Mouse (Mus musculus): ENCODE measurements around the gene F11r. TPM values are rescaled to one million over a fixed set of nuclear protein-coding genes. Genes with fewer than 3 reads are reported as not detected.

The F11r gene
- polyA plus RNA-seq, 1 experiment from 2014 or later, result 26.7 TPM

DNA sequence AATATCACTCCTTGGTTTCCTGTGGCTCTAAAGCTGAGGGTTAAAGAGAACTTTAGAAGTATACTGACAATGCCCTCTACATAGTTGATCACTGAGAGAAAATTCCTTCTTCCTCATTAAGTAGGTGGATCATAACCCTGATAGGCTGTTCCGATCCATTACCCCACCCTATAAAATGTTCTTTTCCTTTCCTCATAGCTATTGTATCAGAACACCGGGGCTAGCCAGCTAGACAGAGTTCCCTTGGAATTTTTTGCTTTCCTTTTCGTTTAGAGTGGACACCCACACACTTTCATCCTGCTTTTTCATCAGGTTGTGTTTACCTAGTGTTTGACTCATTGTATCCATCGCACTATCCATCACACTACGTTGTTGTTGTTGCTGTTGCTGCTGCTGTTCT lies 12.7 kb upstream of the F11r start:
- no peaks in the 10 kb centered on the region for H3K27me3 ChIP-seq (ENCODE audit: control insufficient read depth, insufficient read depth, low read length)
- DNase-seq (ENCODE audit: low spot score), result no peak
- no peaks in the 10 kb centered on the region for H3K4me1 ChIP-seq (ENCODE audit: control insufficient read depth, insufficient read depth, low read length)
- H3K27ac ChIP-seq (replicated peaks; ENCODE audit: low read depth, low read length), result no peak overlapping the region
- WGBS, result 79% methylated on average over 5 of the region's 5 CpGs
- H3K4me2 ChIP-seq (ENCODE audit: low read depth, severe bottlenecking), result no peak overlapping the region
- no peak overlapping the region for H3K4me3 ChIP-seq (ENCODE audit: low read depth, low read length)
- no peaks in the 10 kb centered on the region for H3K9me3 ChIP-seq (ENCODE audit: control insufficient read depth, low read length)
- H3K9ac ChIP-seq (ENCODE audit: low read length), result no peak overlapping the region
- H3K36me3 ChIP-seq (ENCODE audit: control insufficient read depth, insufficient read depth, low read length), result no peaks in the 10 kb centered on the region
- ATAC-seq (ENCODE audit: insufficient number of reproducible peaks, low FRiP score, low TSS enrichment, low read depth), result no peak

DNA sequence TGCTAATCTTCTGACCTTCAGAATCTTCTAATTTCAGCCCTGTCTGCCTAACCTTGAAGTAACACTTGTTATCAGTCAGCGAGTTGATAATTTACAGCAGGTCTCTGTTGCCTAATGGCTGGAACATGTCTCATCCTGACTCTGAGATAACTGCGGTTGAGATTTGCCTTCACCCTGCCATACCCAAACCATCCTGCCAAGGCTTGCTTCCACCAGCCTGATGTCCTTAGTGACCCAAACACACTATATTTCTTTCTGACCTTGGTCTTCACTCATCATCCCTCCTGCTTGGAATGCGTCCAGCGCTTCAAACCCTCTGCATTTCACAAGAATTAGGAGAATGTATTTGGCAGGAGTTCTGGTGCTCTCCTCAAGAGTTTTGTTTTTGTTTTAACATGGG lies 12.2 kb upstream of the F11r start:
- no peak overlapping the region for H3K4me3 ChIP-seq (ENCODE audit: low read depth, low read length)
- ATAC-seq (ENCODE audit: insufficient number of reproducible peaks, low FRiP score, low TSS enrichment, low read depth) (no peak), DNase-seq (ENCODE audit: low spot score) (no peak)
- H3K27me3 ChIP-seq (ENCODE audit: control insufficient read depth, insufficient read depth, low read length), result no peaks in the 10 kb centered on the region
- H3K27ac ChIP-seq (replicated peaks; ENCODE audit: low read depth, low read length), result no peak overlapping the region
- H3K9ac ChIP-seq (ENCODE audit: low read length), result no peak overlapping the region
- H3K4me2 ChIP-seq (ENCODE audit: low read depth, severe bottlenecking), result no peak overlapping the region
- WGBS, result 76% methylated on average over 4 of the region's 4 CpGs
- no peaks in the 10 kb centered on the region for H3K4me1 ChIP-seq (ENCODE audit: control insufficient read depth, insufficient read depth, low read length)
- H3K36me3 ChIP-seq (ENCODE audit: control insufficient read depth, insufficient read depth, low read length), result no peaks in the 10 kb centered on the region
- no peaks in the 10 kb centered on the region for H3K9me3 ChIP-seq (ENCODE audit: control insufficient read depth, low read length)

DNA sequence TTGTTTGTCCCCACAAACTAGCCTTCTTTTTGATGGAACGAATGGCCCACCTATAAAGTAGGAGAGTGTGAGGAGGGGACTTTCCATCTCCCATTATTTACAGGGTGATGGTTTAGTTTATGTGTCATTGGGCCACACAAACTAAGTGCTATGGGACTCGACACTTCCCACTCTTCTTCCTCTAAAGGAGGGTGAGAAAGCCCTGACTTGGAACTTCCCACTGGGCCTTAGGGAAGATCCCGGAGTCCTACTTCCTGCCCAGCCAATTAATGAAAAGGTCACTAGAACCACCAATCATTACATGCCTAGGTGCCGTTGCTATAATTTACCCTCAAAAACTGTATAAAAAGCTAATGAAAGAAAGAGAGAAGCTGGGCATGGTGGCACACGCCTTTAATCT lies 5.2 kb upstream of the F11r start:
- Histone ChIP-seq H3K9ac (ENCODE audit: low read length) (no peak overlapping the region), H3K36me3 (ENCODE audit: control insufficient read depth, insufficient read depth, low read length) (no peaks in the 10 kb centered on the region), H3K4me3 (ENCODE audit: low read depth, low read length) (no peak overlapping the region), H3K4me2 (ENCODE audit: low read depth, severe bottlenecking) (no peak overlapping the region), H3K4me1 (ENCODE audit: control insufficient read depth, insufficient read depth, low read length) (no peaks in the 10 kb centered on the region), H3K9me3 (ENCODE audit: control insufficient read depth, low read length) (no peaks in the 10 kb centered on the region), H3K27ac (replicated peaks; ENCODE audit: low read depth, low read length) (no peak overlapping the region), H3K27me3 (ENCODE audit: control insufficient read depth, insufficient read depth, low read length) (peaks cover 2% of the 10 kb centered on the region; the same call in 1 of the 2 replicates)
- 73% methylated on average over 5 of the region's 5 CpGs for WGBS
- DNase-seq (ENCODE audit: low spot score) (no peak), ATAC-seq (ENCODE audit: insufficient number of reproducible peaks, low FRiP score, low TSS enrichment, low read depth) (no peak)

DNA sequence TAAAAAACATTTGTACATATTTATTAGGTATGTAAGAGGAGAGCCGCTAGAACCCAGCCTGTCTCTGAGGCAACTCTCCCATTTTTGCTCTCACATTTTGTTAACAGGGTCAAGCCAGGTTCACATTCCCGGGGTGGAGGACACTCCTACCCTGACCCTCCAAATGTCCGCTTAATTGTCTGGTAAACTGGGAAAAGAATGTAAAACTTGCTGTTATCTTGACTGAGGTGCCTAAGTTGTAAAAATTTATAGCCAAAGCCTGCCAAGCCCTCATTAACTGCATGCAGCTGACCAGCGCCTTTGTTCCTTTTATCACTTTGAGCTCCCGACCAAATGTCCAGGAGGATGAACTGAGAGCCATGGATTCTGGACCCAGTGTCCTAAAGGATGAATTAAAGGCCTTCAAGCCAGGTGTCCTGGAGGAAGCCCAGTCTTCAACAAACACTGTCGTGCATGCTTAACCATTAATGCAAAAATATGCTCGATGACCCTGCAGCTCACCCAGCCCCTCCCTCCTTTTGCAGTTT lies 2.0 kb upstream of the F11r start:
- H3K27me3 ChIP-seq (ENCODE audit: control insufficient read depth, insufficient read depth, low read length), result peaks cover 9% of the 10 kb centered on the region; the same call in 1 of the 2 replicates
- H3K27ac ChIP-seq (replicated peaks; ENCODE audit: low read depth, low read length), result no peak overlapping the region
- H3K4me1 ChIP-seq (ENCODE audit: control insufficient read depth, insufficient read depth, low read length), result no peaks in the 10 kb centered on the region; the same call in 1 of the 2 replicates
- H3K4me3 ChIP-seq (ENCODE audit: low read depth, low read length), result no peak overlapping the region
- WGBS, result 3% methylated on average over 7 of the region's 7 CpGs
- no peaks in the 10 kb centered on the region for H3K9me3 ChIP-seq (ENCODE audit: control insufficient read depth, low read length)
- DNase-seq (ENCODE audit: low spot score), result no peak
- no peaks in the 10 kb centered on the region for H3K36me3 ChIP-seq (ENCODE audit: control insufficient read depth, insufficient read depth, low read length)
- H3K4me2 ChIP-seq (ENCODE audit: low read depth, severe bottlenecking), result no peak overlapping the region
- no peak for ATAC-seq (ENCODE audit: insufficient number of reproducible peaks, low FRiP score, low TSS enrichment, low read depth)
- no peak overlapping the region for H3K9ac ChIP-seq (ENCODE audit: low read length)

DNA sequence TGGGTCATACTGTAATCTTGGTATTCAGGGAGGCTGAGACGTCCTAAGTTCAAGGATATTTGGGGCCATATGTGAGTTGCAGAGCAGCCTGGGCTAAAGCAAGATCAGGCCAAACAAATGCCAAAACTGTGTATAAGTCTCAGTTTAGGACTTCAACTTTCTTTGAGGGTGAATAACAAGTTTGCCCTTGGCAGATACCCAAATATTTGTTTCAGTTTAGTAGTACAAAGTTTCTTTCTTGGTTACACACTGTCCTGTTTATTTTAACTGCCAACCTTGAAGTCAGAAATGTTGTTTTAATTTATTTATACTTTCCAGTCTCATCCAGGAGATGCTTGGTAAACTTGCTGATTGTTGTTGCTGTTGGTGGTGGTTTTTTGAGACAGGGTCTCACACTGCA lies 1.4 kb upstream of the F11r start:
- Histone ChIP-seq H3K27ac (replicated peaks; ENCODE audit: low read depth, low read length) (no peak overlapping the region), H3K4me3 (ENCODE audit: low read depth, low read length) (no peak overlapping the region), H3K4me2 (ENCODE audit: low read depth, severe bottlenecking) (no peak overlapping the region), H3K4me1 (ENCODE audit: control insufficient read depth, insufficient read depth, low read length) (no peaks in the 10 kb centered on the region; the same call in 1 of the 2 replicates), H3K9me3 (ENCODE audit: control insufficient read depth, low read length) (no peaks in the 10 kb centered on the region), H3K9ac (ENCODE audit: low read length) (no peak overlapping the region), H3K36me3 (ENCODE audit: control insufficient read depth, insufficient read depth, low read length) (no peaks in the 10 kb centered on the region), H3K27me3 (ENCODE audit: control insufficient read depth, insufficient read depth, low read length) (peaks cover 9% of the 10 kb centered on the region; the same call in 1 of the 2 replicates)
- 34% methylated on average over 1 of the region's 1 CpGs for WGBS
- no peak for DNase-seq (ENCODE audit: low spot score)
- ATAC-seq (ENCODE audit: insufficient number of reproducible peaks, low FRiP score, low TSS enrichment, low read depth), result no peak

DNA sequence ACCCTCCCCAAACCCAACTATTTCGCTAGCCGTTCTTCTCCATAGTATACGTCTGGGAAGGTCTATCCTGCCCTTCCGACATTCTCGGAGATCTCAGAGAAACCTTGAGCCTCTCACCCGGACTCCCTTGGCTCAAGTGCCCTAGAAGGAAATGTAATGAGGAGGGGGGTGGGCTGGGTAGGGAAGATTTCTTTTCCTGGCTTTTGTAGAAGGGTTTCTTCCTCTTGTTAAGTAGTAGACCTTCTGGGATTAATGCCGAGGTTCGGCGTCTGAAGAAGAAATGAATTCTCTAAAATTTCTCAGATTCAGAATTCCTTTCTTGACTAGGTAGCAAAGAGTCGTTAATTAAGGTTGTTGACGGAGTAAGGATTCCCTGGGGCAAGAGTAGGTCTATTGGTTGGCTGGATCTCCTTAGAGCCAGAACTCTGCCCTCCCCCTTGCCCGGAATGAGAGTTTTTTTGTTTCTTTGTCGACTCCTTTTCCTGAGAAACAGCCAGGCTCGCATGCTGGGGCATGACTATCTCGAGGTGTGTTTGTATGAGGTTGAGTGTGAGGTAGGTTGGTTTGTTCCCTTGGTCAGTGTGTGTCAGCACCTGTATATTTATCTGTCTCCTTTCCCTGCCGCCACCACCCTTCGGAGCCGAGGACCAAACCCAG lies 807 bp downstream of the F11r start:
- H3K27ac ChIP-seq (replicated peaks; ENCODE audit: low read depth, low read length), result no peak overlapping the region
- peak; percentile 31 for DNase-seq (ENCODE audit: low spot score)
- no peaks in the 10 kb centered on the region; the same call in 1 of the 2 replicates for H3K4me1 ChIP-seq (ENCODE audit: control insufficient read depth, insufficient read depth, low read length)
- peaks cover 9% of the 10 kb centered on the region; the same call in 1 of the 2 replicates for H3K27me3 ChIP-seq (ENCODE audit: control insufficient read depth, insufficient read depth, low read length)
- WGBS, result 5% methylated on average over 18 of the region's 18 CpGs
- H3K36me3 ChIP-seq (ENCODE audit: control insufficient read depth, insufficient read depth, low read length), result no peaks in the 10 kb centered on the region
- ATAC-seq (ENCODE audit: insufficient number of reproducible peaks, low FRiP score, low TSS enrichment, low read depth), result no peak
- H3K4me2 ChIP-seq (ENCODE audit: low read depth, severe bottlenecking), result peak overlapping the region; percentile 53
- H3K9me3 ChIP-seq (ENCODE audit: control insufficient read depth, low read length), result no peaks in the 10 kb centered on the region
- H3K9ac ChIP-seq (ENCODE audit: low read length), result peak overlapping the region; percentile 52
- peak overlapping the region; percentile 38 for H3K4me3 ChIP-seq (ENCODE audit: low read depth, low read length)

DNA sequence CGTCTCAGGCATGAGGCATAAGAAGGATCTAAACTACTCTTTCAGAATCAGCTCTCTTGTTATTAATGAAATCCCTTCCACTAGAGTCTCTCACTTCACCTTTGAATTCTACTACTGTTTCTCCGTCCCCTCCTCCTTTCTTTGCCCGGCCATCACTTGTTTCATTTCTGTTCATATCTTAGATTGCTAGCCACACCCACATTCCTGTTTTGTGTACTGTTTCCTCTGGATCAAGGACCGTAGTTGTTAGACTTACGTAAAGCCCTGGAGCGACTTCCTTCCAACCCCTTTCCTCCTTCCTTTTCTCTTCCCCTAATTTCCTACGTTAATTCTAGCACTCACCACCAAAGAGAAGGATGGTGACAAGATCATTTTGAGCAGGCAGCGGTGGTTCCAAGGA lies 1.7 kb downstream of the F11r start:
- WGBS, result 31% methylated on average over 8 of the region's 8 CpGs
- Histone ChIP-seq H3K9me3 (ENCODE audit: control insufficient read depth, low read length) (no peaks in the 10 kb centered on the region), H3K4me2 (ENCODE audit: low read depth, severe bottlenecking) (no peak overlapping the region; the same call in 1 of the 2 replicates), H3K4me3 (ENCODE audit: low read depth, low read length) (no peak overlapping the region), H3K27ac (replicated peaks; ENCODE audit: low read depth, low read length) (no peak overlapping the region), H3K9ac (ENCODE audit: low read length) (no peak overlapping the region), H3K4me1 (ENCODE audit: control insufficient read depth, insufficient read depth, low read length) (no peaks in the 10 kb centered on the region; the same call in 1 of the 2 replicates), H3K27me3 (ENCODE audit: control insufficient read depth, insufficient read depth, low read length) (peaks cover 9% of the 10 kb centered on the region; the same call in 1 of the 2 replicates), H3K36me3 (ENCODE audit: control insufficient read depth, insufficient read depth, low read length) (no peaks in the 10 kb centered on the region)
- no peak for ATAC-seq (ENCODE audit: insufficient number of reproducible peaks, low FRiP score, low TSS enrichment, low read depth)
- no peak for DNase-seq (ENCODE audit: low spot score)

DNA sequence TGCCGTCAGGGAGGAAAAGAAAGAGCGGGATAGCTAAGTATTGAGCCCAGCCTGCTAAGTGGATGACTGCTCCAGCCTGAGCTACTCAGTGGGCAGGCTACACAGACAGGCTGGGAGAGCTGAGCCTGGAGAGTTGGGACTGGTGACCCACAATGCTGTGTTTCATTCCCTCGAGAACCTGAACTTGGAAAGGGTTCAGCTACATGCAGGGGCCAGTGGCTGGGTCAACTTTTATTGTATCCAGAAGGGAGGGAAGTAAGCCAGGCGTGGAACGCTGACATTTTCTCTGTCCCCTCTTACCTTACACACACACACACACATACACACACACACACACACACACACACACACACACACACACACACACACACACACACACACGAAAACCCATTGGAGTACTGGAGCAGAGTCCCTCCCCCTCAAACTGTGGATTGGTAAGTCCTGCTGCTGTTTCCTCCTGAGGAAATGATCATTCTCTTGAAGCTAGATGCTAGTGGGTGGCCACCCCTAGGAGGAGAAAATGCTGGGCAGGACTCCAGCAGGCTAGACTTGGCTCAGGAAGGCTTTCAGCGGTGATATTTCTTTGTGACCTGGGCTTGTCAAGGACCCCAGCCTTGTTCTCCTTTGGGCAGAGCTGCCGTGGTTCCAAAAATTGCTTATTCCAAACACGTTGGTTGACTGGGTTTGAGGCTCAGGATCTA lies 2.8 kb downstream of the F11r start:
- 38% methylated on average over 9 of the region's 9 CpGs for WGBS
- peak overlapping the region; percentile 18; the same call in 1 of the 2 replicates for H3K4me2 ChIP-seq (ENCODE audit: low read depth, severe bottlenecking)
- H3K4me1 ChIP-seq (ENCODE audit: control insufficient read depth, insufficient read depth, low read length), result no peaks in the 10 kb centered on the region; the same call in 1 of the 2 replicates
- H3K27ac ChIP-seq (replicated peaks; ENCODE audit: low read depth, low read length), result no peak overlapping the region
- no peaks in the 10 kb centered on the region for H3K36me3 ChIP-seq (ENCODE audit: control insufficient read depth, insufficient read depth, low read length)
- H3K9ac ChIP-seq (ENCODE audit: low read length), result no peak overlapping the region
- peaks cover 9% of the 10 kb centered on the region; the same call in 1 of the 2 replicates for H3K27me3 ChIP-seq (ENCODE audit: control insufficient read depth, insufficient read depth, low read length)
- peak; percentile 37 for DNase-seq (ENCODE audit: low spot score)
- H3K4me3 ChIP-seq (ENCODE audit: low read depth, low read length), result no peak overlapping the region; the same call in 1 of the 2 replicates
- ATAC-seq (ENCODE audit: insufficient number of reproducible peaks, low FRiP score, low TSS enrichment, low read depth), result no peak
- no peaks in the 10 kb centered on the region for H3K9me3 ChIP-seq (ENCODE audit: control insufficient read depth, low read length)
